Mouse (Mus musculus): ENCODE data around the gene Sucla2.
A peak's percentile ranks its signal among the peaks of the same experiment; 100 is the strongest.

Sucla2 gene

DNA sequence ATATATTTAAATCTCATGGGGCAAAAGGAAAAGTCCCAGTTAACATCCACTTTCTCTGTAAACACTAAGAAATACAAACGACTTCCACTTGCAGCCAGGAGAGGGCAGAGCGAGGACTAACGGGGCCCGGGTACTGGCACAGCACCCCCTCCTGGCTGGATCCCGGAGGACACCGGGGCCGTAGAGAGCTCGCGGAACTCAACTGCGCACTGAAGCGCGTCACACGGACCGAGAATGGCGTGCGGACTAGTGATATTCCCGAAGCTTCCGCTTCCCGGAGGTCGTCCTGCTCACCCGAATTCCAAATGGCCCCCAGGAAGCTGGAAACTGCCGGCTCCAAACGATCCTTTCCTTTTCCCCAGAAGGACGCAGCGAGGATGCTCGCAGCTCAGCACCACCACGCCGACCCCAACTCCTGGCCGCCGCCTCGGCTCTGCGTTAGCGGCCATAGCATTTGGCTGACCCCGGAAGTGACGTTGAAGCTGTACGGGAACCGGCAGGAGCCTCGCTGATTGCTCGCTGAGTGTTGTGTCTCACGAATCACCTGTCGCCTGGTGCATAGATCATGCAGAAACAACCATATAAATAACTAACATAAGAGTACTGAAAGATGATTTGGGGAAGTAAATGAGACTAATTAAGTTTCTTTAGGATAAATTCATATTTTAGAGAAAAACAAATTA, at the start of gene Sucla2:
Gene Sucla2, plus strand, starts transcription at position 554 of the 683 bp plus-strand sequence.
- peak; percentile 93 for DNase-seq

DNA sequence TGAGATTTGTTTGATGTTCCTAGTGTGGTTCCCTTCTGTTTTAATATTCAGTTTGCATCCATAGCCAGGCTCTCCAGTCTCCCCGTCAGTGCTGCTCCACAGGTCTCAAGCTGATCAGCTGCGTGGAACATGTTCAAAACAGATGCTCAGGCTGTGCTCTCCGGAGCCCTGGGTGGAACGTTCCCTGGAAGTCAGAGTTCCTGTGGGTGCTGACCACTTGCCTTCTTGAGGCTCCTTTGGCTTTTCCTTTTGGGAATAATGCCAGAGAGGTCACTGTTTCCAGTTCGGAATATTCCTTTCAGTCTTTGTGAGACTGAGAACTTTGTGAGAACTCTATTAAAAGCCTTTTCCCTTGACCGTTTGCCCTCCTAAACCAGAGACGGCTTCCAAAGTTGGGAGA, 49.6 kb upstream of the Sucla2 start:
- no peak for DNase-seq

DNA sequence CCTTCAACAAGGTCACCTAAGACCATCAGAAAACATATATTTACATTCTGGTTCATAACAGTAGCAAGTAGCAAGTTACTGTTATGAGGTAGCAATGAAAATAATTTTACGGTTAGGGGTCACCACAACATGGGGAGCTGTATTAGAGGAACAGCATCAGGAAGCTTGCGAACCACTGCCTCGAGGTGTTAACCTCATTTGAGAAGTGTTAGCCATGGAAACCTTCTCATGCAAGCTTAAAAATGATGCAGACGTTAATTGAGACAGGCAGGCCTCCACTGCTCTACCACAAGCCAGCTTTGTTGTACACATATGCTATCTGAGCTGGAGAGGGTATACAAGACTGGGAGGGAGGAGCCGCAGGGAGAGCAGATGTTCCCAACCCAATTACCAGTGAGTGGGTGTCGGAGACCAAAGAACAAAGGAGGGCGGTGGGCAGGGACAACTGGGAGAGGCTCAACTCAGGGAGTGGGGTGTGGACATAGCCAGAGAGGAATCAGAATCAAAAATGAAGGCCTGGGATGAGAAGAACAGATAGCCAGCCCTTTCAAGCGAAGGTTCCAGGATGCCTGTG, 48.7 kb upstream of the Sucla2 start:
- DNase-seq = peak; percentile 47

DNA sequence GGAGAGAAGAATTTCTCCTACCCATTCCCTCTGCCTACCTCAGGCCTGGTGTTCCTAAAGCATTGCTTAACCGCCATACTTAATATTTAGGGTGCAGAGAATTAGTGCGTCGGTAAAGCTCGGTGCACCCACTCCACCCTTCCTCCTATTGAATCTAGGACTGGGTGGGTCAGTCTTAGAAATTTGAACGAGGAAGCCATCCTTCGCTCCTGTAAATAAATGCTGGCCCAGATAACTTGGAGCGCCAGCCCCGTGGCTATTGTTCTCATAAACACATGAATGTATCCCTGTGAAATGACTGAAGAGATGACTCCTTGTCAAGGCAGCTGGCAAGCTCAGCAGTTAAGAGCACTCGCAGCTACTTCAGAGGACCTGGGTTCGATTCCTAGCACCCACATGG, 48.0 kb upstream of the Sucla2 start:
- no peak for DNase-seq

DNA sequence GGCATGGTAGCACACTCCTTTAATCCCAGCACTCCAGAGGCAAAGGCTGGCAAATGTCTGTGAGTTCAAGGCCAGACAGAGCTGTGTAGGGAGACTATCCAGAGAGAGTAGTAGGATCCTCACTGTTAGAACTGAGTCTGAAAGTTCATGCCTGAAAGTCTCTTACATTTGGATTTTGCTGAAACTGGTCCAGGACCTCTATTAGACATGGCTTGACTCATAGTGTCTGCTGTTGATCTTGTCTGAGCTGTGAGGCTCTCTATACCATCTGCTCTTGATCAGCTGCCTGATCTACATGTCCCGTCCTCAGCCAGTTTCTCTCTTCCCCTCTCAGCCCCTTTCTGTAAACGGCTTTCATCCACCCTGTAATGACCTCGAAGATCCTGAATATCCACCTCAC, 46.8 kb upstream of the Sucla2 start:
- DNase-seq = no peak

DNA sequence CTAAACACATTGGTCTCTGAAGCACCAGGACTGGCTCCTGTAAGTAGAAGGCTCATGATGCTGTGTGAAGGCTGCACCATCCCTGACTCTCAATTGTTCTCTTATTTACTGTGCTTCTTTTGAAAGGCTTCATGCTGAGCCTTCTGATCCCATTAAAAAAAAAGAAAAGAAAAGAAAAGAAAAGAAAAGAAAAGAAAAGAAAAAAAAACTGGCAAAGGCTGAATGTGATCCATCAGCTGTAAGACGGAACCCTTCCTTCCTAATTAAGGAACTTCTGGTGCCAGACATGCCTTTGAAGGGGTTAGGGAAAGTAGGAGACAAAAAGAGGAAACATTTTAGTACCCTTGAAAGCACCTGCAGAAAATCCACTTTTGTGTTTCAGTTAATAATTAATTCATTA, 45.3 kb upstream of the Sucla2 start:
- no peak for DNase-seq

DNA sequence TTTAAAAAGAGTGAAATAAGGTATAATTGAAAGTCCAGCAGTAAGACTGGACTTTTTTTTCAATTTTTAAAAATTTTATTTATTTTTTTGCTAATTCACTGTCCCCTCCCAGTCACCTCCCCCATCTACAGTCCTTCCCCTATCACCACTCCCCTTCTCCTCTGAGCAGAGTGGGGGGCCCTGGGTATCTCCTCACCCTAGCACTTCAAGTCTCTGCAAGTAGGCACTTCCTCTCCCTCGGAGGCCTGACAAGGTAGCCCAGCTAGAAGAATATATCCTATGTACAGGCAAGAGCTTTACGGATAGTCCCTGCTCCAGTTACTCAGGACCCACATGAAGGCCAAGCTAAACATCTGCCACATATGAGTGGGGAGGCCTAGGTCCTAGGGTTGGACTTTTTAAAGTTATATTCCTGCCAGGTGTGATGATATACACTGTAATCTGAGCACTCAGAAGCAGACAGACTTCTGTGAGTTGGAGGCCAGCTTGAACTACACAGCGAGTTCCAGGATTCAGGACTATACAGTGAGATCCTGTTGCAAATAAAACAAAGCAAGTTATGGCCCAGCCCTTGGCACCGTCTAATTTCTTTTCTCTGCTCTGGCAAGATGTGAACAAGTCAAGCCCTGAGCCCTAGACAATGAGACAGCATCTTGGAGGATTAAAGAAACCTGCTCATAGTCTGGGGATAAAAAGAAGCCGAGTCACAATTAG, 41.4 kb upstream of the Sucla2 start:
- no peak for DNase-seq

DNA sequence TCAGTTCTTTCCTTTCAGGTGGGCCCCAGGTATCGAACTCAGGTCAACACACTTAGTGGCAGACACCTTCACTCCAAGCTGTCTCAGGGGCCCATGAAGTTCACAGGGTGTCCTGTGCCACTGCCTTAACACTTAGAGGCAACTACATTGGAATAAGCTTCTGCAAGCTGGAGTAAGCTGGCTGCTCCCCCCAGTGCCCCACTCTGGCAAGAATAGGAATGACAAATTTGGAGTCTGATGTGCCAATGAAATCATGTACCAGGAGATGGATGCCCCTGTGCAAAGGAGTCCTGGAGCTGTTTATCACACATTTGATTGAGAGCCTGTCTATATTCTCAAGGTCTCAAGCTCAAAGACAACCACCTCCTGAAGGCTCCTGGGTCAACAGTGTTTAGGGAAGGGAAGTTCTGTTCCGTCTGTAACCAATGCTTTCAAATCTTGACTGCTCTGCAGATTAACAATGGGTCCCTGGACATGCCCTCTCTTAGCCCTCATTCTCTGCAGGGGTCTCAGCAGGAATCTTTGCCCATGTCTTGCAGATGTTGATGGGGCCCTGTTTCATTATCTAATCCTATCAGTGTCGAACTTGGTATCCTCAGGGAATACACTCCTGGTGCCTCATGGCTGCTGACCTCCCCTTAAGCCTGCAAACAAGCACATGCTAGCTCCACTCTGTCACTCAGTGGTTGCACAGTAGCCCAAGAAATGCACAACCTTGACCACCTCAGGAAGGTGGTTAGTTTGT, 40.6 kb upstream of the Sucla2 start:
- no peak for DNase-seq

DNA sequence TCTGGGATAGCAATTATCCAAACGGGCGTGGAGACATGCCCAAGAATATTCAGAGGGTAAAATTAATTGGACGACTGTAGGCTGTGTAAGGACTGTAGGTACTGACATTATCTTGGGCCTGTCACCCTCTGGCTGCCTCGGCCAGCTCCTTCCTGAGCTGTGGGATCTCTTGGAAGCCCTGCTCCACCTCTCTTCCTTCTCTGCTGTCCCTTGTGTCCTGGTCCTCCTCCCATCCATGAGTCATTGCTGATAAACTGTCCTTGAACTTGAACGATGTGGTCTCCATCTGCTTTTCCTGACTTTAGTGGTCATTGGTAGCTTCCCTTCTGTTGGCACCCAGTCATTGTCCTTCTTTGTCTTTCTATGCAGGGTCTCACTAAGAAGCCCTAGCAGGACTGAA, 38.5 kb upstream of the Sucla2 start:
- DNase-seq = no peak

DNA sequence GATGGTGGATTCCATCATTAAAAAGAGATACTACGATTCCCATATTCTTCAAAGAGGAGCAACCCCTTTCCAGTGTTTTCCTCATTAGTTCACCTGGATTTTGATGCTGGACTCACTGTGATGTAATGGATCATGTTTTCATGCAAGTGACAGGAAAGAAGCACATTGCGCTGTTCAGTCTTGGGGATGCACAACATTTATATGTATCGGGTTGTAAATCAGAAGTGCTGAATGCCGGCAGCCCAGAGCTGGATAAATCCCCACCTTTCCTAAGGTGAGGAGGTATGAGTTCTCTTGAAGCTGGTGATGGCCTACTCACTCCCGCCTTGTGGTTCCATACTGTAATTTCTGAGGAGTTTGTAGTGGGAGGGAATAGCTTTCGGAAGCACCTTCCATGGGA, 31.8 kb upstream of the Sucla2 start:
- no peak for DNase-seq

DNA sequence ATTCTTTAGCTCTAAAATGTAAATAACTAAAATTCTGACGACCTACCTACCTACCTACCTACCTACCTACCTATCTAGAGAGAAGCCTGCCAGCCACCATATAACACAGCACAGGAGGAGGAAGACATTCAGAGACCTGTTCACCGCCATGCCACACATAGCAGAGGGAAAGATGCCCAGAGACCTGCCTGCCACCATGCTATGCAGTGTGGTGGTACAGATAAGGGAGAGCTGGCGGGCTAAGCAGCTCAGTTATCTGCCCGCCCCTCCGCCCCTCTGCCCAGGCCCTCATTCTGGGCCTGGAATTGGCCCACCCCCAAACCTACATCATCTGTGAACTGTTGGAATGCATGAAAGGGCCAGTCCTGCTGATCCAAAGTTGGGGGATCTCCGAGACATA, 31.0 kb upstream of the Sucla2 start:
- DNase-seq = no peak

DNA sequence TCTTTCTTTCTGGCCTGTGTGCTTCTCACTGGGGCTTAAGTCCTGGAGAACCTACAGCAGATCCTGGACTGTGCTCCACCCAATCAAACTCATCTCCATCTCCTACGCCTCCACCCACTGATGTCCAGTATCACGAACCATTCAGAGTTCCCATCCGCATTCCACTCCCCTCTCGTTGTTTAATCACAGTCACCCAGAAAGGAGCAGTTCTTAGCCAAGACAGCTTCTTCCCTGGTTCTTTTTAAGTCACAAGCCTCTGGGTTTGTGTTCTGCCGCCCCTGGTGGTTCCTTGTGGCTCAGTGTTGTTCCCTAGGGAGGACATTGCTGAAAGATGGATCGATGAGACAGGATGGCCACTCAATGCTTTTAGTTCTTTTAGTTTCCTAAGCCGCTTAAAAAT, 29.4 kb upstream of the Sucla2 start:
- DNase-seq = no peak

DNA sequence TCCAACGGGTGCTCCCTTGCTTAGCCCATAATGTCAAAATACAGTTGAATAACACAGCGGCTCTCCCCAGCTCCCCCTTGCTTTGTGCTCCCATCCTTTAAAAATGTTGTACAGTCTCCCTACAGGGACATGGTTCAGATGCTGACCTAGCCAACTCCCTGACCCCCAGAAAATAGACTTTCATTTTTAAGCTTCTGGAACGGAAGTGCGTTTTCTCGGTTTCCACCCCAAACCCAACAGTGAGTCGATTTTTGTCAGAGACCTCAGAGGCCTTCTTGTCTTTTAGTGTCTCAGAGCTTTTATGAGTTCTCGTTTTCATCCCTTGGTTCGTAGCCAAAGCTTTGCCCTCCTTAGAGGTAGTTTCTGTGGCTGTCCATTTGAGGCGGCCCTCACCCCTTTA, 23.8 kb upstream of the Sucla2 start:
- no peak for DNase-seq

DNA sequence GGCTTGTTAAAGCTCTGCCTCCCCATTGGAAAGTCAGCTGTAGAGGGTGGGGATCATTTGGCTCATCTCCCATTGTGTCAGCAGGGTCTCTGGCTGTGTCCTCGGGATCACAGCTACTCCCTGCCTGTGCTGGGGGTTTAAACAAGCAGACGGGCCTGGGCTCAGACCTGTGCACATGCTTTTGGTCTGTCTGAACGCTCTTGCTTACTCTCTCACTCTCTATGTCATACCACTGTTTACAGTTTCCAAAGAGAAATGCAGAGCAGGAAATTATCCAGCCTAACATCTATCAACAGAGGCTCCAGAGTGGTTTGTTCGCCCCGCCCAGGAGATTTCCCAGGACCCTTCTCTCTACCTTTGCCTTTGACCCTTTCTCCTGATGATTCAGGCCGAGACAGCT, 23.4 kb upstream of the Sucla2 start:
- no peak for DNase-seq

DNA sequence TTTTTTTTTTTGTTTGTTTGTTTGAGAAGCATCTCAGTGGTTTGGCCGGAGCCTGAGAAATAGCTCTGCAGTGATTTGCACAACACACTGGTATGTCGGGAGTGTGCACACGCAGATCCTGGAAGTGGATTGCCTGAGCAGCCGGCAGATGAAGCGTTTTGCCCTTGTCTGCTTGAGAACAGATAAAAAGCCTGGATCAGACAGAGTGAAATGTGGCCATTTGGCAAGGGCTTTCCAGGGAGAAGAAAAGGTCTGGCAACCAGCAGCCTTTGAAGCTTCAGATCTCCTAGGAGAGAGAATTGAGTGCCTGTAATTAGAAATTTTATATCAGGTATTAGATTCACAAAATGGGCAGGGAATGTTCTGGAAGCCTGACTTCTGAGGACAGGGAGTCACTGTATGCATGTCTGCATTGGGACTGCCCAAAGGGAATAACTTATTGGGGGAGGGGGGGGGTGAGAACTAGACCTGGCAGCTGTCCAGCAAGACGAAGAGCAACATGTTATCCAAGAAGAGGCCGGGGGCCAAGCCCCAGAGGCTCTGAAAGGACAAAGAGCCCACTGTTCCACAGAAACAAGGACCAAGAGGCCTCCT, 22.4 kb upstream of the Sucla2 start:
- DNase-seq = peak; percentile 27

DNA sequence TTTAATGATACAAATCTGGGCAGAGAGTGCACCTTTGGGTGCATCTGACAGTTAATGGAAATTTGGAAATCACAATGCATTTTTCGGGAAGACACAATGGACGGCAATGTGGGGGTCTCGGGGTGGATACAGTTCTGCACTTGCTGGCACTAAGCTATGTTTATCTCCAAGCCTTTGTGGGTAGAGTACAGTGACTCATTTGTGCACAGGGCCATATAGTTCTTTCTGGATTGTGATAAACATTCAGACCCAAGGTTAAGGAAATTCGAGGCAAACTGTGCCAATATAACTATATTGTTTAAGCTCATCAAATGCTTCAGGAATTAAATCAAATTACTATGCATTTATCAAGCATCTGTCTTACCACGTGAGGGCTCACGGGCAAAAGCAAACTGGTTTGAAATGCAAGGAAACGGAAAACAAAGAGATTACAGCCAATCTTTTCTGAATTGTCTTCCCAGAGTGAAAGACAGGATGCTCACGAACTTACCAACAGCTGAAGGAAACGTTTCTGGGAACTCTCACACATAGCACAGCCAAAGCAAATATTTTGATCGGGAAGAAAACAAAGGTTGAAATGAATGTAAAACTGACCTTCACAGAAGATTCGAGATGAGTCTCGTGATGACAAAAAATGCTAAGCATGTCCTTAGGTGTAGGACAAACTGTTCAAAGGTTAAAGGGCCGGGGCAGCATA, 21.7 kb upstream of the Sucla2 start:
- DNase-seq = no peak

DNA sequence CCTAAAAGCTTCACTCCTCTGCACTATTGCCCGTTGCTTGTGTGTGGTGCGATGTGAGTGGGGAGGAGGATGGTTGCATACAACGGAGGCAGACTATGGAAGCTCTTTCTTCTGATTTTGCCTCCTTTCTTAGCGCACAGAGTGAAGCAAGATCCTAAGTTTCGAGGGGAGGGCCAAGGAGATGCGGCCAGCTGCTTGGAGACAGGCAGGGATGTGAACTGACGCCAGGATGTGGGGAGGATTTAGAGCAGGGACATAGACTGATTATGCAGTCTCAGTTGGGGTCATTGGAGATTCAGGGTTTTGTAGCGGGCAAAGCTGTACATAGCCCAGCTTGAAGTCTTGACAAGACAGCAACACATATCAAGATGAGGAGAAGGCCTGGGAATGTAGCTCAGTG, 18.8 kb upstream of the Sucla2 start:
- DNase-seq = no peak

DNA sequence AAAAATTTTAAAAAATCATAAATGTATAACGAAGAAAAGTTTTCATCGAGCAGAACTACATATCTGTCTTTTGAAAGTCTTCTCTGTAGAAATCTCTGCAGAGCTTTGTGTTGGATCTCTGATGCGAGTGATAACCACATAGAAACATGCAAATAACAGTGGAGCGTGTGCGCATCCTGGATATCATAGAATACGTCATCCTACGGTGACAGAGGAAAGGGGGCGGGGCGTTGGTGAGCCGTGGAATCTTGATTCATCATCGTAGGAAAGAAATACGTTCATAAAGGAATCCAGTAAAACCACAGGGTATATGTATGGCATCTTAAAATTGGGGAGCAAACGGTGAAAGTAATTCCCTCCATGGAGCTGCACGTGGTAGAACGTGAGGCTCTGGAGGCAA, 17.9 kb upstream of the Sucla2 start:
- no peak for DNase-seq

DNA sequence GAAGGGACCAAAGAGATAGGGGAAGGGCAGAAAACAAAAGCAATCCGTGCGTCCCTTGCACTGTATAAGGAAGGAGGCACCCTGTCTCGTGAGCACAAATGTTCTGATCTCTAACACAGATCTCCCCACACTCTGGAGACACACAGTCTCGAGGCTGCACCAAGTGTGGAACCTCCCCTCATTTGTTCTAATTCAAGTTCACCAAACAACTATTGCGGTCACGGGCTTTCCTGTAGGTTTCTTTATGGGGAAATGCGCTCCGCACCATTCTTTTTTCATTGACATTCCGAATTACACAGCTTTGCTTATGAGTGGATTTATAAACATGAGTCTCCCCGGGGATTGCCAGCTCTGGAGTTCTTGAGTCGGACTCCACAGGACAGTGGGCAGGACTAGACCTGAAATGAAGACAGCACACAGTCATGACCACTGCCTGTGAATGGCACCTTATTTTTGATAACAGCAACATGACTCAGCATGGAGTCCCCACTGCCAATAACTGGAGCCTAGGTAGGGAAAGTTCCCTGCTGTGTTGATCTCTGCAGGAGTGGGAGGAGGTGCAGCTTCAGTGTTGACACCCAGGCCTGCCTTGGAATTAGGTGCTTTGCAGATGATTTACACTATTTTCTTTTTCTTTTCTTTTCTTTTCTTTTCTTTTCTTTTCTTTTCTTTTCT, 17.3 kb upstream of the Sucla2 start:
- no peak for DNase-seq

DNA sequence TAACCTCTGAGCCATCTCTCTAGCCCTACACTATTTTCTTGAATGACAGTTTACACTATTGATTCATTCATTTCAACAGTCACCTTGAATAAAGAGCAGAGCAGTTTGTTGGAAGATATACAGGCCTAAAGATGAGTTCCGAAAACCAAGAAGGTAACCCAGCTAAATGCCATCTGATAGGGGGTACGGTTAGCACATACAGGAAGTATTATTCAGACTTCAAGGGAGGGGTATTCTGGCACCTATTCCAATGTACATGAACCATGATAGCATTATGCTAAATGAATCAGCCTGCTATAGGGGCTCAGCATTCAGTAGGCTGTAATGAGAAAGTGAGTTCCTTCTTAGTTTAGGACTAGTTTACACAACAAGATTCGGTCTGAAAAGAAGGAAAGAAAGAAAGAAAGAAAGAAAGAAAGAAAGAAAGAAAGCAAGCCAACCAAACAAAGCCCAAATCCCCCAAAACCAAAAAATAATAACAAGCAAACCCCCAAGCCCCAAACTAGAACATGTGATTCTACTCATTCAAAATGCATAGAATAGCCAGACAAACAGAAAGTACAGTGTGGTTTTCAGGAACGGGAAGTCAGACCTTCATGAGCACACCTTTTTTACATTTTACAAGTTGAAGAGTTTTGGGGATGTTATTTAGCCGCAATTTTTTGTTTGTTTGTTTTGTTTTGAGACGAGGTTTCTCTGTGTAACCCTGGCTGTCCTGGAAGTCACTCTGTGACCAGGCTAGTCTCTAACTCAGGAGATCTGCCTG, 16.3 kb upstream of the Sucla2 start:
- DNase-seq = no peak

DNA sequence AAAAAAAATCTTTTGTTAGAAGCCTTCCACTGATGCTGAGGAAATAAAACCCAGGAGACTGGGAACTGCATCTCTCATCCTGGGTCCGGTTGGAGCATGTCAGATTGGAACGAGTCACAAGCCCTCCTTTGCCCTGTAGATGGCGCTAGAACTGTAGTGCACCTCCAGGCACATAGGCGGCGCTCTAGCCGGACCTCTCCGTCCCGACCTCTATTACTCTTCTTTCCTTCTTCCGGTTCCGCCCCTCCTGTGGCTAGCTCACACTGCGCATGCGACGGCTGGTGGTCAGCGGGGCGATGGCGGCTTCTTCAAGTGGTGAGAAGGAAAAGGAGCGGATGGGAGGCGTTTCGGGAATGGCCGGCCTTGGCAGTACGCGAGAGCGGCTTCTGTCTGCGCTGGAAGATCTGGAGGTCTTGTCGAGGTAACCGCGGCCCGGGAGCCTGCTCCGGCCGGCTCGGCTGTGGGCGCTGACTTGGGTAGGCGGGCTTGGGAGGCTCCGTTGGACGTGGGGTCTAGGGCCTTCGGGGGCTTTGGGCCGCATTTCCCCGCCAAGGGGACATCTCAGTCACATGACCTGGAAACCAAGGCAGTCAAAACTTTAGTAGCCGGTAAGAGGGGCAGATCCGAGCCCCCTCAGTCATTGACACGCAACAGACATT, 15.2 kb upstream of the Sucla2 start, which contains the start of gene Med4:
Gene Med4, plus strand, starts transcription at position 261 of the 659 bp plus-strand sequence.
- DNase-seq = peak; percentile 93
